Mouse (Mus musculus) spleen, adult 2 months (tissue): Measurements from ENCODE around the gene Med11.

ENCODE experiments used
- CTCF ChIP-seq: fragments of 200-500 bp; IDR thresholded peaks from 2 replicates; pipeline ENCODE4 v1.5.1; 2011; ENCODE audit warnings: mild to moderate bottlenecking, inconsistent platforms; ENCODE audit not compliant: insufficient read depth, insufficient read length, insufficient replicate concordance; ENCODE audit errors: extremely low read depth
- POLR2A ChIP-seq: fragments of 200-500 bp; IDR thresholded peaks from 2 replicates; pipeline ENCODE4 v1.6.1; 2011; ENCODE audit warnings: low read depth, low read length, inconsistent platforms

GRCm38 (mm10) chr11:70443964-70444363, 7.8 kb upstream of the Med11 start:
- TF ChIP-seq CTCF (no peak), POLR2A (no peak)
